Mouse (Mus musculus): Measurements from ENCODE around the gene Foxp3. TPM values are rescaled to one million over a fixed set of nuclear protein-coding genes. Genes with fewer than 3 reads are reported as not detected.

The Foxp3 gene
- polyA plus RNA-seq (2015; fragmentation: Nextera tagmentation; extraction: Ambion mirVana), result not detected in 2 replicates

- Histone ChIP-seq H3K4me1 (replicated peaks) (peaks cover 3% of the 10 kb centered on the region; the same call in 1 of the 2 replicates), H3K36me3 (no peaks in the 10 kb centered on the region), H3K27me3 (replicated peaks) (no peaks in the 10 kb centered on the region), H3K9ac (peak within 1 kb of the TSS; percentile 60), H3K4me2 (replicated peaks) (peak within 1 kb of the TSS; percentile 68), H3K9me3 (no peaks in the 10 kb centered on the region), H3K27ac (peak within 1 kb of the TSS; percentile 73), H3K4me3 (replicated peaks) (peak within 1 kb of the TSS; percentile 61)
- peak; percentile 78 for ATAC-seq
- WGBS, result 36% methylated on average over 66 of the region's 72 CpGs
Observed at GRCm38 (mm10) chrX:7573176-7574086, at the start of gene Foxp3. Gene Foxp3 (plus strand): TSS chrX:7573644.

- Histone ChIP-seq H3K9ac (no peak overlapping the region), H3K9me3 (no peaks in the 10 kb centered on the region), H3K27me3 (replicated peaks) (no peaks in the 10 kb centered on the region), H3K4me2 (replicated peaks) (no peak overlapping the region), H3K4me1 (replicated peaks) (no peaks in the 10 kb centered on the region), H3K27ac (no peak overlapping the region), H3K36me3 (no peaks in the 10 kb centered on the region), H3K4me3 (replicated peaks) (no peak overlapping the region)
- 57% methylated on average over 3 of the region's 3 CpGs for WGBS
- no peak for ATAC-seq
Observed at GRCm38 (mm10) chrX:7524961-7525360, 48.5 kb upstream of the Foxp3 start.

DNA sequence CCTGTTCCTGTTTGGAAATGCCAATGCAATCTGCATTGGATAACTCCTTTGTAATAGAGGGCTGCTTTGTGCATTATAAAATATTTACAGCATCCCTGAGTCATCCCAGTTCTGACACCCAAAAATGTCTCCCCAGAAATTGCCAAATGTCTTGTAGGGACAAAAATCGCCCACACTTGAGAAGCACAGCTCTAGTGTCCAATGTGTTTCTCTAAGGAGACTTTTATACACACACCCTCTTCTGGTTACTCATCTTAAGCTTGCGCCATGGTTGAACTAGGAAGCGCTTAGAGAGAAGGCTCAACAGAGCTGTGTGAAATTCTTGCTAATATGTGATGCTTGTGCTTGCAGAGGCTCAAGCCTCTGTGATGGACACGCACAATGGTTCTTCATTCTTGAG, 20.0 kb upstream of the Foxp3 start:
- WGBS, result 91% methylated on average over 4 of the region's 4 CpGs

GRCm38 (mm10) chrX:7563076-7563475, 10.4 kb upstream of the Foxp3 start:
- no peaks in the 10 kb centered on the region for H3K36me3 ChIP-seq
- H3K4me3 ChIP-seq (replicated peaks), result no peak overlapping the region
- ATAC-seq, result no peak
- H3K9ac ChIP-seq, result no peak overlapping the region
- H3K4me1 ChIP-seq (replicated peaks), result no peaks in the 10 kb centered on the region
- no peaks in the 10 kb centered on the region for H3K27me3 ChIP-seq (replicated peaks)
- WGBS, result 36% methylated on average over 2 of the region's 2 CpGs
- no peak overlapping the region for H3K27ac ChIP-seq
- H3K9me3 ChIP-seq, result no peaks in the 10 kb centered on the region
- no peak overlapping the region for H3K4me2 ChIP-seq (replicated peaks)

More for the DNA sequence above, 20.0 kb upstream of the Foxp3 start:
- H3K4me1 ChIP-seq (replicated peaks), result no peaks in the 10 kb centered on the region
- no peaks in the 10 kb centered on the region for H3K27me3 ChIP-seq (replicated peaks)
- ATAC-seq, result no peak
- H3K4me2 ChIP-seq (replicated peaks), result no peak overlapping the region
- H3K27ac ChIP-seq, result no peak overlapping the region
- no peaks in the 10 kb centered on the region for H3K9me3 ChIP-seq
- H3K9ac ChIP-seq, result no peak overlapping the region
- H3K4me3 ChIP-seq (replicated peaks), result no peak overlapping the region
- H3K36me3 ChIP-seq, result no peaks in the 10 kb centered on the region

- H3K4me2 ChIP-seq (replicated peaks), result no peak overlapping the region
- no peak overlapping the region for H3K27ac ChIP-seq
- no peaks in the 10 kb centered on the region for H3K4me1 ChIP-seq (replicated peaks)
- WGBS, result 84% methylated on average over 6 of the region's 6 CpGs
- no peaks in the 10 kb centered on the region for H3K36me3 ChIP-seq
- H3K27me3 ChIP-seq (replicated peaks), result no peaks in the 10 kb centered on the region
- no peaks in the 10 kb centered on the region for H3K9me3 ChIP-seq
- no peak overlapping the region for H3K9ac ChIP-seq
- ATAC-seq, result no peak
- H3K4me3 ChIP-seq (replicated peaks), result no peak overlapping the region
Observed at GRCm38 (mm10) chrX:7566352-7566751, 7.1 kb upstream of the Foxp3 start.

GRCm38 (mm10) chrX:7567491-7567890, 6.0 kb upstream of the Foxp3 start:
- H3K9ac ChIP-seq, result no peak overlapping the region
- no peaks in the 10 kb centered on the region for H3K4me1 ChIP-seq (replicated peaks)
- no peaks in the 10 kb centered on the region for H3K36me3 ChIP-seq
- H3K4me2 ChIP-seq (replicated peaks), result no peak overlapping the region
- no peak overlapping the region for H3K27ac ChIP-seq
- no peaks in the 10 kb centered on the region for H3K9me3 ChIP-seq
- H3K27me3 ChIP-seq (replicated peaks), result no peaks in the 10 kb centered on the region
- 0 out of 2 replicates have a peak, but pooled peaks have one; percentile 28 for ATAC-seq
- no peak overlapping the region for H3K4me3 ChIP-seq (replicated peaks)
- WGBS, result 72% methylated on average over 9 of the region's 9 CpGs

- WGBS, result 61% methylated on average over 7 of the region's 7 CpGs
- no peak overlapping the region for H3K4me2 ChIP-seq (replicated peaks)
- H3K4me3 ChIP-seq (replicated peaks), result no peak overlapping the region
- no peak overlapping the region for H3K9ac ChIP-seq
- ATAC-seq, result no peak
- H3K36me3 ChIP-seq, result no peaks in the 10 kb centered on the region
- peaks cover 3% of the 10 kb centered on the region; the same call in 1 of the 2 replicates for H3K4me1 ChIP-seq (replicated peaks)
- H3K27me3 ChIP-seq (replicated peaks), result no peaks in the 10 kb centered on the region
- H3K9me3 ChIP-seq, result no peaks in the 10 kb centered on the region
- no peak overlapping the region for H3K27ac ChIP-seq
Observed at GRCm38 (mm10) chrX:7570481-7571175, 2.8 kb upstream of the Foxp3 start.

DNA sequence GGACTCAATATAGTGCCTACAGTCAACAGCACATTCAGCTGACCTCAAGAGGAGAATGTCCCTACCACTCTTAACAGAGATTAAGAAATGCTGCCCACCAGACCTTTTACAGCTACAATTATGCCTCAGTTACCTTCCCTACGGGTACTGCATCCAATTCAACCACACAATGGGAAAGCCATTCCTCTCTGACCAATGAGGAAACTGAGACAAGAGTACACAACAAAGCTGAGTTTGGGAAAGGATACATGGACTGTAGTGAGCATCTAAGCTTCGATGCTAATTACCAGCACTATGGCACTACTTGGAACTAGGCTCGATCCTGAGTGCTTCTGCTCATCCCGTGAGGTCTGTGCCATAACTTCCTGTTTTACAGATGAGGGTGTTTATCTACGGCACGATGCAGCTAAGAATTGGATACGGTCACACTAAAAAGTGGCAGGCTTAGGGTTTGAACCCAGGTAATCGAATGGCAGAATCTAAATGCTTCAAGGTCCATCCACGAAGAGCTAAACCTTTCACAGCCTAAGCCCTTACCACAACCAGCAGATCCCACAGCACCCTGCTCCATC, 1.8 kb upstream of the Foxp3 start:
- H3K9ac ChIP-seq, result no peak overlapping the region
- no peak for ATAC-seq
- H3K36me3 ChIP-seq, result no peaks in the 10 kb centered on the region
- H3K4me2 ChIP-seq (replicated peaks), result no peak overlapping the region
- WGBS, result 84% methylated on average over 9 of the region's 9 CpGs
- H3K27me3 ChIP-seq (replicated peaks), result no peaks in the 10 kb centered on the region
- H3K9me3 ChIP-seq, result no peaks in the 10 kb centered on the region
- no peak overlapping the region for H3K4me3 ChIP-seq (replicated peaks)
- H3K27ac ChIP-seq, result no peak overlapping the region
- H3K4me1 ChIP-seq (replicated peaks), result peaks cover 3% of the 10 kb centered on the region; the same call in 1 of the 2 replicates

- no peak overlapping the region for H3K9ac ChIP-seq
- no peaks in the 10 kb centered on the region for H3K36me3 ChIP-seq
- H3K9me3 ChIP-seq, result no peaks in the 10 kb centered on the region
- no peaks in the 10 kb centered on the region for H3K27me3 ChIP-seq (replicated peaks)
- no peak overlapping the region for H3K4me3 ChIP-seq (replicated peaks)
- H3K27ac ChIP-seq, result peak overlapping the region; percentile 44; the same call in 1 of the 2 replicates
- WGBS, result 70% methylated on average over 10 of the region's 10 CpGs
- H3K4me2 ChIP-seq (replicated peaks), result peak overlapping the region; percentile 68
- no peak for ATAC-seq
- peaks cover 3% of the 10 kb centered on the region; the same call in 1 of the 2 replicates for H3K4me1 ChIP-seq (replicated peaks)
Observed at GRCm38 (mm10) chrX:7572466-7572865, 978 bp upstream of the Foxp3 start.

GRCm38 (mm10) chrX:7574087-7574884, 842 bp downstream of the Foxp3 start, which contains the start of gene Ppp1r3f:
Gene Ppp1r3f (minus strand): TSS chrX:7574283.
- H3K9me3 ChIP-seq, result no peaks in the 10 kb centered on the region
- peak; percentile 98 for ATAC-seq
- peak within 1 kb of the TSS; percentile 60 for H3K9ac ChIP-seq
- H3K4me3 ChIP-seq (replicated peaks), result peak within 1 kb of the TSS; percentile 61
- H3K4me2 ChIP-seq (replicated peaks), result peak within 1 kb of the TSS; percentile 68
- no peaks in the 10 kb centered on the region for H3K27me3 ChIP-seq (replicated peaks)
- H3K36me3 ChIP-seq, result no peaks in the 10 kb centered on the region
- H3K4me1 ChIP-seq (replicated peaks), result peaks cover 3% of the 10 kb centered on the region; the same call in 1 of the 2 replicates
- peak within 1 kb of the TSS; percentile 73 for H3K27ac ChIP-seq
- 23% methylated on average over 65 of the region's 65 CpGs for WGBS

DNA sequence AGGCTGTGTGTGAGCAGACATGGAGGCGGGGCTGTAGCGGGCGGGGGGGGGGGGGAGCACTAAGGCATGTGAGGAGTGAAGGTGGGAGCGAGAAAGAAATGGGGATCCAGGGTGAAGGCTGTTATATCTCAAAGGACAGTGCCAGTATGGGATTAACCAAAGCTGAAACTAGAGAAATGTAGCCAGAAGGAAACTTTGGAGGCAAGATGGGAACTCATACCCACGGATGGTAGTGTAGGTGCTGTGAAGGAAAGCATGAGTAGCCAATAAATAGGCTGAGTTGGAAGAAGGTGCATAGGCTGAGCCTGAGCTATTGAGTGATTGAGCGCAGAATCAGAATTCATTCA, 1.4 kb downstream of the Foxp3 start:
- Histone ChIP-seq H3K27me3 (replicated peaks) (no peaks in the 10 kb centered on the region), H3K9ac (no peak overlapping the region)
- WGBS, result 33% methylated on average over 6 of the region's 6 CpGs

More for the DNA sequence above, 1.4 kb downstream of the Foxp3 start:
- Histone ChIP-seq H3K27ac (no peak overlapping the region), H3K36me3 (no peaks in the 10 kb centered on the region), H3K4me3 (replicated peaks) (peak overlapping the region; percentile 61), H3K4me1 (replicated peaks) (peaks cover 3% of the 10 kb centered on the region; the same call in 1 of the 2 replicates), H3K4me2 (replicated peaks) (peak overlapping the region; percentile 56), H3K9me3 (no peaks in the 10 kb centered on the region)
- no peak for ATAC-seq
